Mouse (Mus musculus): ENCODE results near the gene Iqgap2.

DNA sequence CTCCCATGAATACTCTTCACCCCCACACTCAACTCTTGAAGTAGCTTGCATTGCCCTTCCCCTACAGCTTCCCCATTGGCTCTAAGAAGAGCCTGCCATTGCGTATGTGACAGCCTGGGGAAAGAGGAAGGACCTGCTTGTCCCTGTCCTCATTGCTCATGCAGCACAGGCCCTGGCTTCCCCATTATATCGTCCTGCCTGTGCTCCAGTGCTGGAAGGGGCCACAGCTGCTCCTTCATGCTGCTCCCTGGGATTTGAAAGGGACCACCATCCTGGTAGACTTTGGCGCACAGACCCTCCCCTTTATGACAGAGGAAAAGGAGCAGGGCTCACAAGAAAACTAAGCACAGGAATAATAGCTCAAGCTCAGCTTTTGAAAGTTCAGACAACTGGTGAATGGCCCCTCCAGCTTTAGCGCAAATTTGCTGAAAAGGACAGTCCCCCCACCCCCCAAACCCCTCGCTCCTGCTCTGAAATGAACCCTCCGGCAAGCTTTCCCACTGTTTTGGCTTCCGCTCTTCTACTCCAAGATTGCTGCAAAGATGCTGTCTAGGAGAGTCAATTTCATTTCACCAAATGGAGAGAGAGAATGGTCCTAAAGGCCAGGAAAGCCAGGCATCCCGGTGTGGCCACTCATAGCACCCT, 22.7 kb downstream of the Iqgap2 start:
- no peak for TF ChIP-seq POLR2A (IDR thresholded peaks at IDR 0.05; ENCODE audit: extremely low read depth, insufficient read depth, low read length)
- TF ChIP-seq CTCF (IDR thresholded peaks at IDR 0.05; ENCODE audit: extremely low read depth, insufficient read depth, low read length): no peak

Data from cortical plate, adult 2 months (tissue).